Mouse (Mus musculus) bone marrow macrophage, adult 2 months (primary cell): ENCODE results near the gene Rrp9. TPM values are rescaled to one million over a fixed set of nuclear protein-coding genes. Genes with fewer than 3 reads are reported as not detected.
A peak's percentile ranks its signal among the peaks of the same experiment; 100 is the strongest.

Experiments used
- H3K27ac ChIP-seq: 2 replicates; pipeline ENCODE4 v1.5.1; 2012; ENCODE audit warnings: low read depth, low read length; ENCODE audit not compliant: insufficient read depth
- H3K4me1 ChIP-seq: 2 replicates; pipeline ENCODE4 v1.6.1; 2012; ENCODE audit warnings: low read length; ENCODE audit not compliant: control insufficient read depth, insufficient read depth
- H3K4me3 ChIP-seq: 2 replicates; pipeline ENCODE4 v1.5.1; 2012; ENCODE audit warnings: mild to moderate bottlenecking, low read length, moderate library complexity; ENCODE audit not compliant: insufficient read depth
- CTCF ChIP-seq: IDR thresholded peaks from 2 replicates; pipeline ENCODE4 v1.5.1; 2012; ENCODE audit warnings: low read depth, mild to moderate bottlenecking, low read length, moderate library complexity
- POLR2A ChIP-seq: IDR thresholded peaks from 2 replicates; pipeline ENCODE4 v1.6.1; 2012; ENCODE audit warnings: mild to moderate bottlenecking, low read depth, low read length, borderline replicate concordance
- polyA plus RNA-seq: library from polyadenylated mRNA; stranded (reverse); fragments of >200 nt; gene quantifications from 2 replicates; pipeline ENCODE4 v1.2.4, GENCODE M21; 2012; ENCODE audit not compliant: missing spikeins, insufficient read depth, insufficient read length

Rrp9 gene
- polyA plus RNA-seq, 1 experiment, result 11.2 TPM

GRCm38 (mm10) chr9:106464751-106465541, 10.8 kb upstream of the Rrp9 start:
- Histone ChIP-seq H3K4me3 (peak overlapping the region; percentile 63), H3K27ac (no peak overlapping the region), H3K4me1 (peaks cover 7% of the 10 kb centered on the region)
- TF ChIP-seq POLR2A (no peak), CTCF (no peak)

- peaks cover 8% of the 10 kb centered on the region for H3K4me1 ChIP-seq
- peak within 1 kb of the TSS; percentile 63 for H3K4me3 ChIP-seq
Observed at GRCm38 (mm10) chr9:106465571-106466200, 10.1 kb upstream of the Rrp9 start, which contains the start of gene Gpr62. Gene Gpr62 (minus strand): TSS chr9:106465938.

GRCm38 (mm10) chr9:106466721-106467120, 9.0 kb upstream of the Rrp9 start:
- no peak overlapping the region for H3K27ac ChIP-seq
- TF ChIP-seq POLR2A, result no peak
- no peak overlapping the region for H3K4me3 ChIP-seq
- peaks cover 8% of the 10 kb centered on the region for H3K4me1 ChIP-seq

More at GRCm38 (mm10) chr9:106465571-106466200, 10.1 kb upstream of the Rrp9 start, which contains the start of gene Gpr62:
- TF ChIP-seq POLR2A (no peak), CTCF (no peak)
- no peak within 1 kb of the TSS for H3K27ac ChIP-seq

GRCm38 (mm10) chr9:106467746-106468145, 8.0 kb upstream of the Rrp9 start:
- TF ChIP-seq CTCF, result no peak
- no peak for TF ChIP-seq POLR2A
- Histone ChIP-seq H3K4me3 (no peak overlapping the region), H3K4me1 (peaks cover 8% of the 10 kb centered on the region), H3K27ac (no peak overlapping the region)

DNA sequence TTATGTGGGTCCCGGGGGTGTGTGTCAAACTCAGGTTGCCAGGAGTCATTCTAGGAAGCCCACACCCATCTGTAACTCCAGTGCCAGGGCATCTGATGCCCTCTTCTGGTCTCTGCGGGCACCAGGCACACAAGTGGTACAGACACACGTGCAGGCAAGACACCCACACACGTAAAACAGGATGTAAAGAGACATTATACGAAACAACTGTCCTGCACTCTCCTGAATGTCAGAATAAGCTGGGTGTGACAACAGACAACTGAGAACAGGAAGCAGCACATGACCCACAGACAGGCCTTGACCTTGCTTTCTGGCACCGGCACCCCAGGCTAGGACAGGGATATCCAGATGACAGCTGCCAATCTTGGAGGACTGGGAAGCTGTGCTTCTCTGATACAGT, 6.4 kb upstream of the Rrp9 start:
- TF ChIP-seq POLR2A, result no peak
- TF ChIP-seq CTCF, result no peak
- Histone ChIP-seq H3K27ac (no peak overlapping the region), H3K4me3 (no peak overlapping the region), H3K4me1 (peaks cover 8% of the 10 kb centered on the region)

- H3K27ac ChIP-seq, result no peak overlapping the region
- TF ChIP-seq POLR2A (no peak), CTCF (no peak)
- H3K4me1 ChIP-seq, result peaks cover 9% of the 10 kb centered on the region
- H3K4me3 ChIP-seq, result no peak overlapping the region
Observed at GRCm38 (mm10) chr9:106469776-106470175, 6.0 kb upstream of the Rrp9 start.

DNA sequence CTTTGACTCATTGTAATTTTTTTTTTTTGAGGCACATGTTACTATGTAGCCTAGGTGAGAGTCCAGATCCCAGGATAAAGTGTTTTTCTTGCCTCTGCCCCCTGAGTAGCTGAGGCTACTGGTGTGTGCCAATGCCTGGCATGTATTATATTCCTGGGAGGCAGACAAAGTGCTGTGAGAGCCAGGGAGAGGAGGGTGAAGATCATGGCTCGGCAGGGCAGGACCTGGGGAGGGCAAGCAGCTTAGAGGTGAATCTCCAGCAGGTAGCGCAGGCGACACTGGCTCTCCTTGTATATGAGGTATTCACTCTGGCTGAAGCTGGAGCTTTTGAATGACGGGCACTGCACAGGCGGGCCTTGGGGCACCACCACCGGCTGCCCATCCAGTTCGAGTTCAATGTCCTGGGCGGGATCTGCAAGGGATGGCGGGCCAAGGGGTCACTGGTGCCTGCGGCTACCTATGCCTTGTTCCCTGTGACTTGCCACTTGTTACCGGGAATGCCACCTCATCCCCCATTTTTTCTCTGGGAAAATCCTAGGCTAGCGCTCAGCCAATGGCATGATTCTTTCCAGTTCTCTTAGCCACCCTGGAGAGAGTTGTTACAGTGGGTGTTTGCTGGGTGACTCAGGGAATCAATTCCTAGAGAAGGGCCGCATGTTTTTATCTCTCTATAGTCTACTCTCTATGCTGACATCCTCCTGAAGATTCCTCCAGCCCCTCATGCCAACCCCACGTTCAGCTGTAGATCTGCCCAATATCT, 4.6 kb upstream of the Rrp9 start:
- TF ChIP-seq CTCF, result no peak
- no peak for TF ChIP-seq POLR2A
- Histone ChIP-seq H3K27ac (no peak overlapping the region), H3K4me3 (no peak overlapping the region), H3K4me1 (peaks cover 13% of the 10 kb centered on the region)

- peaks cover 13% of the 10 kb centered on the region for H3K4me1 ChIP-seq
- TF ChIP-seq CTCF (no peak), POLR2A (no peak)
- no peak overlapping the region for H3K4me3 ChIP-seq
- H3K27ac ChIP-seq, result no peak overlapping the region
Observed at GRCm38 (mm10) chr9:106471892-106472291, 3.9 kb upstream of the Rrp9 start.

DNA sequence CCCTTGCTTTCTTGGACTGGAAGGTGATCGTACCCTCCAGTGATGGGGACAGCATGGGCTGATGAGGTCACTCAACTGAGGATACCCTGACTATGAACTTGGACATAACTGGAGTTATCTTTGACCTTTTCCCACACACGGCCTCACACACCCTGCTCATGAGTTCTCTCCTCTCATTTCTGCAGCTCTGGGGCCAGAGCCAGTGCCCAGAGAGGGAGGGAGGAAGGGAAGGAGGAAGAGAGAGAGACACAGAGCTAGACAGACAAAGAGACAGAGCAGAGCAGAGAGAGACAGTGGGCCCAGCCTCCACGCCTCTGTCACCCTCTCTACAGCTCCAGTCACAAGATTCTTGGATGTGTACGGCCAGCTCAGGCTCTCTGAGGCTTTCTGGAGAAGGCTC, 3.4 kb upstream of the Rrp9 start:
- Histone ChIP-seq H3K27ac (no peak overlapping the region), H3K4me1 (peaks cover 13% of the 10 kb centered on the region), H3K4me3 (no peak overlapping the region)
- TF ChIP-seq POLR2A (no peak), CTCF (no peak)
